Mouse (Mus musculus): ENCODE data around the gene Slc12a6. TPM values are rescaled to one million over a fixed set of nuclear protein-coding genes. Genes with fewer than 3 reads are reported as not detected.
A peak's percentile ranks its signal among the peaks of the same experiment; 100 is the strongest.

The Slc12a6 gene
- 10.3 and 10.4 TPM in 2 replicates for polyA plus RNA-seq (2014; fragmentation: Nextera tagmentation; extraction: Ambion mirVana)

- H3K9me3 ChIP-seq (replicated peaks; ENCODE audit: control insufficient read depth, low read length): no peaks in the 10 kb centered on the region
- peak within 1 kb of the TSS; percentile 79 for H3K9ac ChIP-seq (replicated peaks; ENCODE audit: low read length)
- peak within 1 kb of the TSS; percentile 73 for H3K27ac ChIP-seq (replicated peaks; ENCODE audit: low read depth, low read length)
- no peaks in the 10 kb centered on the region for H3K27me3 ChIP-seq (ENCODE audit: control insufficient read depth, insufficient read depth, low read length)
- DNase-seq (ENCODE audit: low spot score): peak; percentile 92
- no peaks in the 10 kb centered on the region for H3K36me3 ChIP-seq (replicated peaks; ENCODE audit: control insufficient read depth, insufficient read depth, low read depth, low read length)
- H3K4me3 ChIP-seq (ENCODE audit: low read depth, low read length): peak within 1 kb of the TSS; percentile 77
- WGBS: under 1% methylated on average over 84 of the region's 85 CpGs
- H3K4me1 ChIP-seq (ENCODE audit: control insufficient read depth, insufficient read depth, low read length): no peaks in the 10 kb centered on the region
- peak within 1 kb of the TSS; percentile 82 for H3K4me2 ChIP-seq (ENCODE audit: low read depth, low read length)
- ATAC-seq (replicated peaks; ENCODE audit: insufficient number of reproducible peaks, low FRiP score, low TSS enrichment, low read depth): peak; percentile 95
These were observed at the start of gene Slc12a6 for GRCm38 (mm10) chr2:112265448-112266241. Gene Slc12a6, plus strand, starts transcription at chr2:112265825.

GRCm38 (mm10) chr2:112215977-112216376, 49.6 kb upstream of the Slc12a6 start:
- H3K36me3 ChIP-seq (replicated peaks; ENCODE audit: control insufficient read depth, insufficient read depth, low read depth, low read length): no peaks in the 10 kb centered on the region
- no peak overlapping the region for H3K4me2 ChIP-seq (ENCODE audit: low read depth, low read length)
- no peak overlapping the region for H3K4me3 ChIP-seq (ENCODE audit: low read depth, low read length)
- H3K27me3 ChIP-seq (ENCODE audit: control insufficient read depth, insufficient read depth, low read length): no peaks in the 10 kb centered on the region
- 5% methylated on average over 1 of the region's 1 CpGs for WGBS
- H3K9ac ChIP-seq (replicated peaks; ENCODE audit: low read length): no peak overlapping the region
- DNase-seq (ENCODE audit: low spot score): peak; percentile 71
- ATAC-seq (replicated peaks; ENCODE audit: insufficient number of reproducible peaks, low FRiP score, low TSS enrichment, low read depth): peak; percentile 66; the same call in 1 of the 2 replicates
- H3K4me1 ChIP-seq (ENCODE audit: control insufficient read depth, insufficient read depth, low read length): no peaks in the 10 kb centered on the region
- H3K27ac ChIP-seq (replicated peaks; ENCODE audit: low read depth, low read length): no peak overlapping the region
- no peaks in the 10 kb centered on the region for H3K9me3 ChIP-seq (replicated peaks; ENCODE audit: control insufficient read depth, low read length)

GRCm38 (mm10) chr2:112217614-112218013, 48.0 kb upstream of the Slc12a6 start:
- no peaks in the 10 kb centered on the region for H3K27me3 ChIP-seq (ENCODE audit: control insufficient read depth, insufficient read depth, low read length)
- no peak for DNase-seq (ENCODE audit: low spot score)
- WGBS: 83% methylated on average over 6 of the region's 6 CpGs

GRCm38 (mm10) chr2:112220880-112221279, 44.7 kb upstream of the Slc12a6 start:
- ATAC-seq (replicated peaks; ENCODE audit: insufficient number of reproducible peaks, low FRiP score, low TSS enrichment, low read depth) (no peak), DNase-seq (ENCODE audit: low spot score) (no peak)
- Histone ChIP-seq H3K4me3 (ENCODE audit: low read depth, low read length) (no peak overlapping the region), H3K4me1 (ENCODE audit: control insufficient read depth, insufficient read depth, low read length) (no peaks in the 10 kb centered on the region), H3K4me2 (ENCODE audit: low read depth, low read length) (no peak overlapping the region), H3K9ac (replicated peaks; ENCODE audit: low read length) (no peak overlapping the region), H3K27ac (replicated peaks; ENCODE audit: low read depth, low read length) (no peak overlapping the region), H3K9me3 (replicated peaks; ENCODE audit: control insufficient read depth, low read length) (no peaks in the 10 kb centered on the region), H3K36me3 (replicated peaks; ENCODE audit: control insufficient read depth, insufficient read depth, low read depth, low read length) (no peaks in the 10 kb centered on the region), H3K27me3 (ENCODE audit: control insufficient read depth, insufficient read depth, low read length) (no peaks in the 10 kb centered on the region)
- 91% methylated on average over 5 of the region's 5 CpGs for WGBS

More at GRCm38 (mm10) chr2:112217614-112218013, 48.0 kb upstream of the Slc12a6 start:
- no peaks in the 10 kb centered on the region for H3K9me3 ChIP-seq (replicated peaks; ENCODE audit: control insufficient read depth, low read length)
- no peak overlapping the region for H3K9ac ChIP-seq (replicated peaks; ENCODE audit: low read length)
- ATAC-seq (replicated peaks; ENCODE audit: insufficient number of reproducible peaks, low FRiP score, low TSS enrichment, low read depth): no peak
- no peak overlapping the region for H3K4me2 ChIP-seq (ENCODE audit: low read depth, low read length)
- H3K36me3 ChIP-seq (replicated peaks; ENCODE audit: control insufficient read depth, insufficient read depth, low read depth, low read length): no peaks in the 10 kb centered on the region
- no peak overlapping the region for H3K4me3 ChIP-seq (ENCODE audit: low read depth, low read length)
- H3K4me1 ChIP-seq (ENCODE audit: control insufficient read depth, insufficient read depth, low read length): no peaks in the 10 kb centered on the region
- no peak overlapping the region for H3K27ac ChIP-seq (replicated peaks; ENCODE audit: low read depth, low read length)

- Histone ChIP-seq H3K4me2 (ENCODE audit: low read depth, low read length) (no peak overlapping the region), H3K9me3 (replicated peaks; ENCODE audit: control insufficient read depth, low read length) (no peaks in the 10 kb centered on the region), H3K4me1 (ENCODE audit: control insufficient read depth, insufficient read depth, low read length) (no peaks in the 10 kb centered on the region), H3K27me3 (ENCODE audit: control insufficient read depth, insufficient read depth, low read length) (no peaks in the 10 kb centered on the region), H3K4me3 (ENCODE audit: low read depth, low read length) (no peak overlapping the region), H3K27ac (replicated peaks; ENCODE audit: low read depth, low read length) (no peak overlapping the region), H3K9ac (replicated peaks; ENCODE audit: low read length) (no peak overlapping the region), H3K36me3 (replicated peaks; ENCODE audit: control insufficient read depth, insufficient read depth, low read depth, low read length) (no peaks in the 10 kb centered on the region)
- DNase-seq (ENCODE audit: low spot score) (no peak), ATAC-seq (replicated peaks; ENCODE audit: insufficient number of reproducible peaks, low FRiP score, low TSS enrichment, low read depth) (no peak)
- 71% methylated on average over 5 of the region's 5 CpGs for WGBS
These were observed 43.0 kb upstream of the Slc12a6 start for GRCm38 (mm10) chr2:112222607-112223006.

GRCm38 (mm10) chr2:112224356-112224755, 41.3 kb upstream of the Slc12a6 start:
- no peak overlapping the region for H3K27ac ChIP-seq (replicated peaks; ENCODE audit: low read depth, low read length)
- no peaks in the 10 kb centered on the region for H3K4me1 ChIP-seq (ENCODE audit: control insufficient read depth, insufficient read depth, low read length)
- no peak for DNase-seq (ENCODE audit: low spot score)
- no peaks in the 10 kb centered on the region for H3K9me3 ChIP-seq (replicated peaks; ENCODE audit: control insufficient read depth, low read length)
- H3K4me2 ChIP-seq (ENCODE audit: low read depth, low read length): no peak overlapping the region
- H3K27me3 ChIP-seq (ENCODE audit: control insufficient read depth, insufficient read depth, low read length): no peaks in the 10 kb centered on the region
- no peak for ATAC-seq (replicated peaks; ENCODE audit: insufficient number of reproducible peaks, low FRiP score, low TSS enrichment, low read depth)
- WGBS: 60% methylated on average over 4 of the region's 4 CpGs
- H3K4me3 ChIP-seq (ENCODE audit: low read depth, low read length): no peak overlapping the region
- no peaks in the 10 kb centered on the region for H3K36me3 ChIP-seq (replicated peaks; ENCODE audit: control insufficient read depth, insufficient read depth, low read depth, low read length)
- H3K9ac ChIP-seq (replicated peaks; ENCODE audit: low read length): no peak overlapping the region

GRCm38 (mm10) chr2:112232623-112233022, 33.0 kb upstream of the Slc12a6 start:
- H3K4me1 ChIP-seq (ENCODE audit: control insufficient read depth, insufficient read depth, low read length): no peaks in the 10 kb centered on the region
- H3K36me3 ChIP-seq (replicated peaks; ENCODE audit: control insufficient read depth, insufficient read depth, low read depth, low read length): no peaks in the 10 kb centered on the region
- no peaks in the 10 kb centered on the region for H3K9me3 ChIP-seq (replicated peaks; ENCODE audit: control insufficient read depth, low read length)
- H3K27ac ChIP-seq (replicated peaks; ENCODE audit: low read depth, low read length): no peak overlapping the region
- H3K9ac ChIP-seq (replicated peaks; ENCODE audit: low read length): no peak overlapping the region
- H3K4me2 ChIP-seq (ENCODE audit: low read depth, low read length): no peak overlapping the region
- no peak for ATAC-seq (replicated peaks; ENCODE audit: insufficient number of reproducible peaks, low FRiP score, low TSS enrichment, low read depth)
- H3K4me3 ChIP-seq (ENCODE audit: low read depth, low read length): no peak overlapping the region
- 82% methylated on average over 1 of the region's 1 CpGs for WGBS
- H3K27me3 ChIP-seq (ENCODE audit: control insufficient read depth, insufficient read depth, low read length): no peaks in the 10 kb centered on the region
- DNase-seq (ENCODE audit: low spot score): no peak

GRCm38 (mm10) chr2:112236620-112237019, 29.0 kb upstream of the Slc12a6 start:
- H3K27me3 ChIP-seq (ENCODE audit: control insufficient read depth, insufficient read depth, low read length): no peaks in the 10 kb centered on the region
- no peak overlapping the region for H3K9ac ChIP-seq (replicated peaks; ENCODE audit: low read length)
- ATAC-seq (replicated peaks; ENCODE audit: insufficient number of reproducible peaks, low FRiP score, low TSS enrichment, low read depth) (no peak), DNase-seq (ENCODE audit: low spot score) (no peak)
- no peak overlapping the region for H3K27ac ChIP-seq (replicated peaks; ENCODE audit: low read depth, low read length)
- no peak overlapping the region for H3K4me3 ChIP-seq (ENCODE audit: low read depth, low read length)
- H3K4me1 ChIP-seq (ENCODE audit: control insufficient read depth, insufficient read depth, low read length): no peaks in the 10 kb centered on the region; the same call in 1 of the 2 replicates
- no peaks in the 10 kb centered on the region for H3K9me3 ChIP-seq (replicated peaks; ENCODE audit: control insufficient read depth, low read length)
- no peak overlapping the region for H3K4me2 ChIP-seq (ENCODE audit: low read depth, low read length)
- H3K36me3 ChIP-seq (replicated peaks; ENCODE audit: control insufficient read depth, insufficient read depth, low read depth, low read length): no peaks in the 10 kb centered on the region
- WGBS: 82% methylated on average over 2 of the region's 2 CpGs

Data from embryonic facial prominence, embryonic 11.5 days (tissue).